ENCODE assay signal across 8 mouse cellular contexts in genomic region chr8:121107668-121108656, GRCm38 (mm10). TPM values are rescaled to one million over a fixed set of nuclear protein-coding genes. Genes with fewer than 3 reads are reported as not detected.
A peak's percentile ranks its signal among the peaks of the same experiment; 100 is the strongest.
DNase-seq lines count a peak whose midpoint lies in the region; ATAC-seq and TF ChIP-seq lines count a peak whose summit lies in the region.

TSS of gene Mthfsd (minus strand) at chr8:121108392.

- H3K9me3 ChIP-seq in ES-E14 (ENCODE audit: control insufficient read depth, insufficient read depth, low read depth, low read length), result no peaks in the 10 kb centered on the region
- H3K9me3 ChIP-seq in forebrain, embryonic 15.5 days, result no peaks in the 10 kb centered on the region

- under 1% methylated on average over 75 of the region's 75 CpGs for WGBS in forebrain, embryonic 15.5 days
- WGBS in lung, adult 2 months, result under 1% methylated on average over 75 of the region's 75 CpGs

- intact Hi-C loops in heart, postnatal 25 days (cut with DNase I), result no loop called here

- H3K4me2 ChIP-seq in forebrain, embryonic 15.5 days (replicated peaks), result peak within 1 kb of the TSS; percentile 62

- TF ChIP-seq CTCF in lung, adult 2 months (IDR thresholded peaks at IDR 0.05; ENCODE audit: insufficient read depth, low read length), result peak; percentile 11; the same call in 1 of the 2 replicates

- H3K4me3 ChIP-seq in ES-E14 (ENCODE audit: insufficient read depth in 1 of 2, low read depth in 1 of 2, low read length in 2 of 2, poor library complexity in 1 of 2, severe bottlenecking in 1 of 2), result peak within 1 kb of the TSS; percentile 82 to 91
- H3K4me3 ChIP-seq in forebrain, embryonic 15.5 days, result peak within 1 kb of the TSS; percentile 77
- H3K4me3 ChIP-seq in lung, adult 2 months (replicated peaks; ENCODE audit: extremely low read depth, low read depth, low read length), result peak within 1 kb of the TSS; percentile 89

- peaks cover 16% of the 10 kb centered on the region for H3K36me3 ChIP-seq in ES-E14 (ENCODE audit: control insufficient read depth, insufficient read depth, low read length, poor library complexity, severe bottlenecking)
- H3K36me3 ChIP-seq in forebrain, embryonic 15.5 days, result peaks cover 13% of the 10 kb centered on the region; the same call in 1 of the 2 replicates

- H3K9ac ChIP-seq in ES-E14 (ENCODE audit: insufficient read depth, low read depth, low read length, poor library complexity, severe bottlenecking), result peak within 1 kb of the TSS; percentile 91
- peak within 1 kb of the TSS; percentile 84 for H3K9ac ChIP-seq in forebrain, embryonic 15.5 days (replicated peaks)

- peak; percentile 90 for DNase-seq in ES-E14 (ENCODE audit: low read depth, low spot score)
- peak; percentile 99 for DNase-seq in cerebellum, adult 11-12 months
- peak; percentile 97 for DNase-seq in heart, postnatal 25 days (ENCODE audit: low spot score)
- peak; percentile 98 to 99 for DNase-seq in layer of hippocampus, adult 18-20 months (ENCODE audit: low spot score in 2 of 2)
- DNase-seq in lung, adult 2 months, result peak; percentile 97
- DNase-seq in thymus, adult 18-20 months, result peak; percentile 97

- peak; percentile 75; the same call in 1 of the 2 replicates for TF ChIP-seq POLR2A in lung, adult 2 months (IDR thresholded peaks at IDR 0.05; ENCODE audit: borderline replicate concordance, extremely low read depth, low read depth, low read length)

- ATAC-seq in forebrain, embryonic 15.5 days (replicated peaks), result peak; percentile 95
- ATAC-seq in neutrophil, adult 5-6 weeks (ENCODE audit: extremely low read depth, insufficient number of reproducible peaks, low FRiP score, poor library complexity, severe bottlenecking), result peak; percentile 76

- H3K27ac ChIP-seq in ES-E14 (ENCODE audit: insufficient read depth, low read depth, low read length, poor library complexity, severe bottlenecking), result no peak within 1 kb of the TSS
- peak within 1 kb of the TSS; percentile 80 for H3K27ac ChIP-seq in forebrain, embryonic 15.5 days (replicated peaks)

- in situ Hi-C loops in ES-E14 (cut with MboI; ENCODE audit: low sequenced_read_pairs in 2 of 2, unreplicated experiment in 2 of 2), result no loop called here

- H3K4me1 ChIP-seq in ES-E14 (ENCODE audit: control insufficient read depth in 2 of 2, insufficient read depth in 2 of 2, low read length in 2 of 2, poor library complexity in 1 of 2), result peaks cover 0 to 2% of the 10 kb centered on the region in 2 experiments; a peak in 1 of 4 replicates
- peaks cover 17% of the 10 kb centered on the region for H3K4me1 ChIP-seq in forebrain, embryonic 15.5 days
- peaks cover 4% of the 10 kb centered on the region; the same call in 1 of the 2 replicates for H3K4me1 ChIP-seq in lung, adult 2 months (ENCODE audit: control insufficient read depth, insufficient read depth, low read length)

- H3K27me3 ChIP-seq in forebrain, embryonic 15.5 days, result peaks cover 9% of the 10 kb centered on the region; the same call in 1 of the 2 replicates

TF ChIP-seq in ES-E14, 5 proteins besides CTCF, POLR2A, EP300 and RAD21:
- TF ChIP-seq HCFC1 (IDR thresholded peaks at IDR 0.05; ENCODE audit: borderline replicate concordance, insufficient read depth, low read length) (peak; percentile 66; the same call in 1 of the 2 replicates), ZC3H11A (IDR thresholded peaks at IDR 0.05; ENCODE audit: borderline replicate concordance, low read depth, low read length) (no peak)

RNA-seq across cellular contexts. Expression of gene Mthfsd, which starts in this region (rescaled TPM):
- 31.6 and 35.8 TPM in 2 replicates for total RNA-seq in ES-E14 (2012; rRNA removed)
- 49.8 and 55.4 TPM in 2 replicates for polyA plus RNA-seq in forebrain, embryonic 15.5 days (2015; fragmentation: Nextera tagmentation; extraction: Ambion mirVana)
- 10 to 100 TPM; 13.2 to 14.2 TPM for total RNA-seq in heart, postnatal 25 days (2021)
- 10 to 100 TPM; 36.6 to 37.2 TPM for total RNA-seq in layer of hippocampus, adult 18-20 months (2021)
- polyA plus RNA-seq in lung, adult 2 months (2012; rRNA removed), result 44.7 and 51.6 TPM in 2 replicates
- 13.0 and 18.5 TPM in 2 replicates for total RNA-seq in neutrophil, adult 5-6 weeks (2017)
